ENCODE assay signal across 24 mouse cellular contexts in genomic region chr17:59979325-59979880, GRCm38 (mm10).
A peak's percentile ranks its signal among the peaks of the same experiment; 100 is the strongest.
DNase-seq lines count a peak whose midpoint lies in the region; ATAC-seq and TF ChIP-seq lines count a peak whose summit lies in the region.
"Had no signal": no experiment of that assay in that cellular context is flagged by ENCODE, and none has a peak within 500 bp of the region (broad histone marks: within the 10 kb centered on the region; RNA-seq: fewer than 3 reads in every experiment).

No protein-coding gene starts in this region.

- H3K4me1 ChIP-seq in hindbrain, embryonic 11.5 days (replicated peaks; ENCODE audit: control insufficient read depth, insufficient read depth, low read length): no peaks in the 10 kb centered on the region
- H3K4me1 ChIP-seq in hindbrain, embryonic 12.5 days: no peaks in the 10 kb centered on the region
- 0 out of 2 replicates have a peak, but pooled peaks cover 3% of the 10 kb centered on the region for H3K4me1 ChIP-seq in hindbrain, embryonic 14.5 days (replicated peaks; ENCODE audit: control insufficient read depth, insufficient read depth, low read length)
- peaks cover 3% of the 10 kb centered on the region for H3K4me1 ChIP-seq in midbrain, embryonic 16.5 days (ENCODE audit: control insufficient read depth, insufficient read depth, low read length)
- H3K4me1 ChIP-seq: heart, embryonic 13.5 days; limb, embryonic 13.5 days; liver, embryonic 12.5 days; neural tube, embryonic 12.5 days had no signal

- no peak overlapping the region for H3K9ac ChIP-seq in hindbrain, embryonic 11.5 days (ENCODE audit: low read depth, low read length)
- no peak overlapping the region for H3K9ac ChIP-seq in hindbrain, embryonic 12.5 days
- H3K9ac ChIP-seq in hindbrain, embryonic 14.5 days: no peak overlapping the region
- H3K9ac ChIP-seq in midbrain, embryonic 16.5 days (ENCODE audit: low read depth, low read length): no peak overlapping the region
- H3K9ac ChIP-seq: heart, embryonic 13.5 days; limb, embryonic 13.5 days; liver, embryonic 12.5 days; neural tube, embryonic 12.5 days had no signal

- no peak overlapping the region for H3K27ac ChIP-seq in hindbrain, embryonic 11.5 days (ENCODE audit: low read depth, low read length)
- H3K27ac ChIP-seq in hindbrain, embryonic 12.5 days: no peak overlapping the region
- no peak overlapping the region for H3K27ac ChIP-seq in hindbrain, embryonic 14.5 days
- no peak overlapping the region for H3K27ac ChIP-seq in midbrain, embryonic 16.5 days (ENCODE audit: low read length)
- H3K27ac ChIP-seq: heart, adult 2 months; heart, embryonic 13.5 days; kidney, postnatal 0 days; limb, embryonic 13.5 days; liver, embryonic 12.5 days; neural tube, embryonic 12.5 days had no signal

- no peaks in the 10 kb centered on the region for H3K27me3 ChIP-seq in hindbrain, embryonic 11.5 days (ENCODE audit: control insufficient read depth, insufficient read depth, low read length)
- no peaks in the 10 kb centered on the region for H3K27me3 ChIP-seq in hindbrain, embryonic 12.5 days
- H3K27me3 ChIP-seq in hindbrain, embryonic 14.5 days (ENCODE audit: control insufficient read depth, insufficient read depth, low read length): no peaks in the 10 kb centered on the region
- H3K27me3 ChIP-seq in midbrain, embryonic 16.5 days (ENCODE audit: control insufficient read depth, insufficient read depth, low read depth, low read length): no peaks in the 10 kb centered on the region
- H3K27me3 ChIP-seq: heart, embryonic 13.5 days; limb, embryonic 13.5 days; liver, embryonic 12.5 days; neural tube, embryonic 12.5 days had no signal

- H3K36me3 ChIP-seq in hindbrain, embryonic 11.5 days (ENCODE audit: control insufficient read depth, insufficient read depth, low read length): no peaks in the 10 kb centered on the region
- H3K36me3 ChIP-seq in hindbrain, embryonic 12.5 days: no peaks in the 10 kb centered on the region
- no peaks in the 10 kb centered on the region for H3K36me3 ChIP-seq in hindbrain, embryonic 14.5 days (replicated peaks; ENCODE audit: control insufficient read depth, insufficient read depth)
- no peaks in the 10 kb centered on the region for H3K36me3 ChIP-seq in midbrain, embryonic 16.5 days (ENCODE audit: control insufficient read depth, insufficient read depth, low read length)
- H3K36me3 ChIP-seq: heart, embryonic 13.5 days; limb, embryonic 13.5 days; liver, embryonic 12.5 days; neural tube, embryonic 12.5 days had no signal

- DNase-seq in hindbrain, embryonic 11.5 days (ENCODE audit: low spot score): no peak
- peak; percentile 78 for DNase-seq in brain, embryonic 14.5 days (ENCODE audit: low read depth)
- peak; percentile 39 for DNase-seq in hindbrain, embryonic 14.5 days (ENCODE audit: low spot score)
- no peak for DNase-seq in adrenal gland, adult 8-10 months
- no peak for DNase-seq in layer of hippocampus, postnatal 10 days (ENCODE audit: low spot score in 2 of 2)
- no peak for DNase-seq in ovary, postnatal 10 days (ENCODE audit: low spot score)
- DNase-seq: adrenal gland, postnatal 36 days; cerebellum, adult 18-20 months; cerebellum, postnatal 14 days; gastrocnemius, postnatal 25 days; heart, adult 2 months; kidney, adult 2 months; lung, adult 18-20 months; lung, postnatal 14 days; thymus, adult 18-20 months; thymus, postnatal 36 days had no signal

- no peak for TF ChIP-seq CTCF in brain, embryonic 14.5 days (IDR thresholded peaks at IDR 0.05; ENCODE audit: borderline replicate concordance, extremely low read depth, insufficient read depth, insufficient read length)

- no peak overlapping the region for H3K4me3 ChIP-seq in hindbrain, embryonic 11.5 days (ENCODE audit: low read depth, low read length)
- no peak overlapping the region for H3K4me3 ChIP-seq in hindbrain, embryonic 12.5 days
- H3K4me3 ChIP-seq in hindbrain, embryonic 14.5 days (replicated peaks; ENCODE audit: low read length): no peak overlapping the region
- no peak overlapping the region for H3K4me3 ChIP-seq in midbrain, embryonic 16.5 days (ENCODE audit: low read depth, low read length)
- H3K4me3 ChIP-seq: heart, adult 2 months; heart, embryonic 13.5 days; limb, embryonic 13.5 days; liver, embryonic 12.5 days; neural tube, embryonic 12.5 days had no signal

- TF ChIP-seq POLR2A in brain, embryonic 14.5 days (IDR thresholded peaks at IDR 0.05; ENCODE audit: borderline replicate concordance, extremely low read depth, insufficient read depth, insufficient read length, poor library complexity, severe bottlenecking): no peak

- ATAC-seq in hindbrain, embryonic 11.5 days (ENCODE audit: low FRiP score): peak; percentile 45; the same call in 1 of the 2 replicates
- no peak for ATAC-seq in hindbrain, embryonic 12.5 days (ENCODE audit: low FRiP score)
- ATAC-seq in hindbrain, embryonic 14.5 days (ENCODE audit: low FRiP score): peak; percentile 57; the same call in 1 of the 2 replicates
- ATAC-seq in midbrain, embryonic 16.5 days: peak; percentile 86
- ATAC-seq: CD4-positive, CD25-positive, alpha-beta regulatory T cell, adult 4 months; liver, embryonic 12.5 days had no signal

- H3K4me2 ChIP-seq in hindbrain, embryonic 11.5 days (replicated peaks; ENCODE audit: low read depth, low read length): no peak overlapping the region
- no peak overlapping the region for H3K4me2 ChIP-seq in hindbrain, embryonic 12.5 days (replicated peaks)
- no peak overlapping the region for H3K4me2 ChIP-seq in hindbrain, embryonic 14.5 days (replicated peaks)
- no peak overlapping the region for H3K4me2 ChIP-seq in midbrain, embryonic 16.5 days (ENCODE audit: low read length)
- H3K4me2 ChIP-seq: heart, embryonic 13.5 days; limb, embryonic 13.5 days; liver, embryonic 12.5 days; neural tube, embryonic 12.5 days had no signal

- no peaks in the 10 kb centered on the region for H3K9me3 ChIP-seq in hindbrain, embryonic 11.5 days (ENCODE audit: control insufficient read depth, low read length)
- no peaks in the 10 kb centered on the region for H3K9me3 ChIP-seq in hindbrain, embryonic 12.5 days (replicated peaks)
- H3K9me3 ChIP-seq in hindbrain, embryonic 14.5 days (ENCODE audit: control insufficient read depth, low read length): no peaks in the 10 kb centered on the region
- H3K9me3 ChIP-seq in midbrain, embryonic 16.5 days (replicated peaks; ENCODE audit: control insufficient read depth, low read length, poor library complexity, severe bottlenecking): no peaks in the 10 kb centered on the region
- H3K9me3 ChIP-seq: heart, embryonic 13.5 days; limb, embryonic 13.5 days; liver, embryonic 12.5 days; neural tube, embryonic 12.5 days had no signal

Comparison
In these comparisons a context has a peak if more than half of its experiments do, and no peak if none do; other contexts are left out.
1. DNase-seq: peak in brain, embryonic 14.5 days (single experiment) and hindbrain, embryonic 14.5 days (single experiment); none in hindbrain, embryonic 11.5 days (single experiment), adrenal gland, adult 8-10 months (single experiment), layer of hippocampus, postnatal 10 days (0 of 2) and ovary, postnatal 10 days (single experiment).